Mouse (Mus musculus) testis, postnatal 14 days (tissue): ENCODE results near the gene Tvp23a.

Experiments
- DNase-seq: peaks from one replicate; pipeline ENCODE4 v3.0.0; 2021; ENCODE audit warnings: low spot score

Gene Tvp23a

DNA sequence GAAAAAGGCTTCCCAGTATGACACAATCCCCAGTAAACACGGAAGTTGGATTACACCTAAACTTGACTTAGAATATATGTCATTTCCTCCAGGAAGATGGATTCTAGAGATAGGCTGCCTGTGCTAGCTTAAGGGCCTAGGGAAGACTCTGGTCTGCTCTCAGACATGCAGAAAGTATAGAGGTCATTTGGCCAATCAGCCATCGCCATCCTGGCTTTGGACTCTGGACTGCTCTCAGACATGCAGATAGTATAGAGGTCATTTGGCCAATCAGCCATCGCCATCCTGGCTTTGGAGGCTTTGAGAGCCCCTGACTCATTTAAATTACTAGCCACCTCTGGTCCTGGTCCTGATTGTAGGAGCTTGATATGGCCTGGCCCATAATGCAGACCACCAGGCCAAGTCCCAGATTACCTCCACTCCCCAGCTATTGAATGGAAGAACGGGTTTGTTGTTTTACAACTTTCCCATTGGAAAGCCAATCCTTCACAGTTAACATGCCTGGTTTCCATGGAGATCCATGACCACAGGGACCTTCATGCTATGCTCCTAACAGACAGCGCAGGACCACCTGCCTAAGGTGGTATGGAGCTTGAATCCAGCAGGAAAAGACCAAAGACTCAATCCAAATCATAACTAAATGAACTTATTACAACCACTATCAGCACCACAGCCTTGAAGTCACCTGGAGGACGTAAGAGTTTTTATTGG, 6.9 kb upstream of the Tvp23a start:
- no peak for DNase-seq

DNA sequence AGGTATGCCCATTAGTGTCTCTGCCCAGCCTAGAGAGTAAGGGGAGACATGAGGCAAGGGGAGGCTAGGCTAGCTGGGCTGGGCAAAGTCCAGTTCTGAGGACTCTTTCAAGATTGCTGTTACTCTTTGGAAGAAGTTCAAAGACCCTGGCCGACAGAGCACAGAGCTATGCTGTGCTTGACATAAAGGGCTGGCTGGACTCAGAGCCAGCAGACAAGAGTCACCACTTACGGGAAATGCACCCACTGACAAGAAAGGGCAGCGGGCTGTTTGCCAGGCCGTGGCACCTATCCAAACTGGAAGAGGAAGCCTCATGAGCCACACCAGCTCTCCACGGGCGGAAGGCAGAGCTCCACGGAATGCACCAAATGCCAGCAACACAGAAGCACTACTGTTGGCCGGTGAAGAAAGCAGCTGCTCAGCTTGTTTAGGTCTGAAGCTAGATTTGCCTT, 5.3 kb upstream of the Tvp23a start:
- DNase-seq, result peak; percentile 30

DNA sequence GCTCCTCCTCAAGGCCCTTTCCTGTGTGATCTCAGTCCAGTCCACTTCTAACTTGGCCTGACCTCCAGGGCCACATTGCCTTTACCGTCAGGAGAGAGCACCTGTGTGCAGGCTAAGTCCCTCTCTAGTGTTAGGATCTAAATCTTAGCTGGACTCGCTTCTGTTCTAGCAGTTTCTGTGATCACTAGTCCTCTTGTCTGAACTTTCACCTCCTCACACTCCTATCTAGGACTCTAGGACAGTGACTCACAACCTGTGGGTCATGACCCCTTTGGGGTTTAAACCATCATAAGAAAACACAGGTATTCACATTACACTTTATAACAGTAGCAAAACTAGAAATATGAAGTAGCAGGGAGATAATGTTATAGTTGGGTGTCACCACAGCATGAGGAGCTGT, 4.7 kb upstream of the Tvp23a start:
- no peak for DNase-seq

DNA sequence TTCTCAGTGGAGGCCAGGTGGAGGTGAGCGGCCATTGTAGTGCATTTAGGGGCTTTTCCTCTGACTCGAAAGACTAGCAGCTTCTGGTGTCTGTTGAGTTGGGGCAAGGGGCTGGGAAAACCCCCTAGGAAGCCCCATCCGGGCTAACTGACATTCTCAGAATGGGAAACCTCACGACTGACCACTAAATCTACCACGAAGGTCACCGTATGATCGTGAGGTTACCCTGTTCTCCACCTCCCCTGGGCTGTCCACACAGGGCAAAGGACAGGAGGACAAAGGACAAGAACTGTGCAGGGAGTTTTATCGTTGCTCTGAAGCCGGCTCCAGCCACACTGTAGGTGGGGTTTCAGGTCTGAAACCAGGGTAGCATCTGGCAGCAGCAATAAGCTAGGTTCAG, 1.8 kb upstream of the Tvp23a start:
- DNase-seq, result no peak

DNA sequence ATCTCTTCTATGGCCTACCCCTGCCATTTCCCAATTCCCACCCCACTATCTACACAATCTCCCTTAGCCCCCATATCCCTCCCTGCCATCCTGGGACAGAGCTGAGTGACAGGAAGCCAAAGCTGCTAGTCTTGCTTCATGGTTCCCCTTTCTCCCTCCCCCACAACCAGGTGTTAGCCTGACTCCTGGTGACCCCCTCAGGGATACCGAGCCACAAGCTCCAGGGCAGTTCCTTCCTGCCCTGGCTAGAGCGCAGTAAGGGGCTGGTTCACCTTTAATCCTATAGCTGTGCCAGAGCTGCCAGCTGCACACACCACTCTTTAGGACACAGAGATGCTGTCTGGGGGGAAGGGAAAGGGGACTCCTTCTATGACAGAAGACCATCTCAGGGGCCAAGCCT, 619 bp upstream of the Tvp23a start:
- DNase-seq, result no peak

DNA sequence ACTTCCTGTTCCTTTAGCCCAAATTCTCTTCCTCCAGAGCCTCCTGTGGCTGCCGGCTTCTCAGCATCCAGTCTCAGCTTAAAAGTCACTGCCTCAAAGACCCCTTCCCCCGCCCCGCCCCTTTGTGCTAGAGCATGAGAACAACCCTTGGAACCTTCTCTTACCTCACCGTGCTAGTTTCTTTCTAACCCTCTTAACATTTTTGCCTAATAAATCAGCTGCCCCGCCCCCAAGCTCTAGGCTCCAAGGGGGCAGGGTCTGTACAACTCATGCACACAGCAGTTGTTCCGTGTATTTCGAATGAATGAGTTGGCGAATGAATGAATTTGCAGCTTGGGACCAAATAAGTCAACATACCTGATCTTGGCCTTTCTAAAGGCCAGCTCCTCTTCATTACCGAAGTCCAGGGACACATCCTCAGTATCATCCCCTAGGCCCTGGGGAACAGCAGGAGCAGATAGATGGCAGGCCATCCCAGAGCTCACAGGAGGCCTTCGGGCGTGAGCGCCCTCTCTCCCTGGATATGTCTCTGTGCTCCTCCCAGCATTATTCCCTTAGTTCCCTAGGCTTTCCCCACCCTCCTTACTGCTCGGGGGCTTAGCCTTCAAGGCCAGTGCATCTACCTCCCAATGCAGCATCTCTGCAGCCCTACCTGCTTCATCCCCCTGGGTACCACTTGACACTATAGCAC, 444 bp downstream of the Tvp23a start:
- no peak for DNase-seq

DNA sequence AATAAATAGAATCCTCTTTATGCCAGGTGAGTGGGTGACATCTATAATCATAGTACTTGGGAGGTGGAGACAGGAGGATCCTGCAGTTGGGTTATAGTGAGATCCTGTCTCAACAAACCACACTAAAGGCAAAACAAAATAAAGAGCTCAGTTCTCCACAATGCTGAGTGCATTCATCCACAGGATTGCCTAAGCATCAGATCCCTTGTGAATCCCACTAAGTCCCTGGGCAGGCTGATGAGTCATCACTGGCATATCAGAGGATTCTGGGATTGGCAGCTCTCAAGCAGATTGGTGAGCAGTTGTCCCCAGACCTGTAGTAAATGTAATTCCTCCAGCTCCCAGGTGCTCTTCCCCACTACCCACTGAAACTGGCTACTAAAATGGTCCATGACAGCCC, 3.4 kb downstream of the Tvp23a start:
- DNase-seq, result no peak

DNA sequence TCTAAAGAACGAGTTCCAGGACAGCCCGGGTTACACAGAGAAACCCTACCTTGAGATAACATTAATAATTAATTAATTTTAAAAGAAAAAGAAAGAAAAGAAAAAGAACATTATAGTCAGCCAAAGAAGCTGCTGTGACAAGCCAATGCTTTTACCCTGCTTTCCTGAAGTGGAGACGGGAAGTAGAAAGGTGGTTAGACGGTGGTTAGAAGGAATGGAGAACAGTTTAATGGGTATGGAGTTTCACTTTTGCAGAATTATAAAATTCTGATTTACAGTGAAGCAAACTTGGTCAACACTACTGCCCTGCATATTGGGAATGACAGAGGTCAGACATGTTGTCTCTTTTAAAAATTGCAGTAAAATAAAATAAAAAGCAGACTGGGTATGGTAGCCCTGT, 5.4 kb downstream of the Tvp23a start:
- DNase-seq, result no peak

DNA sequence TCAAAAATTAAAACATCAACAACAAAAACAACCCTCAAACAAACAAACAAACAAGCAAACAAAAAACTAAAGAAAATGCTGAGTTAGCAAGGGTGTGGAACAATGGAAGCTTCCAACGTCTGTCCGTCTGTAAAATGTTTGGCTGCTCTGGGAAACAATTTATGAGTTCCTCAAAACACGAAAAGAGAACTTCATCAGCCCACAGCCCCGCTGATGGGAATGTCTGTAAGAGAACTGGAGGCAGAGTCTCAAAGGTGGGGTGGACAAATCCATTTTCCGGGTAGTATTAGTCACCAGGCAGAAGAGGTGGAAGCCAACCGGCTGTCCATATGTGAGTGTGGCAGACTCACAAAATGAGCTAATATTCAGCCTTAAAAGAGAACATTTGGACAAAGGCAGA, 5.8 kb downstream of the Tvp23a start:
- DNase-seq, result no peak

DNA sequence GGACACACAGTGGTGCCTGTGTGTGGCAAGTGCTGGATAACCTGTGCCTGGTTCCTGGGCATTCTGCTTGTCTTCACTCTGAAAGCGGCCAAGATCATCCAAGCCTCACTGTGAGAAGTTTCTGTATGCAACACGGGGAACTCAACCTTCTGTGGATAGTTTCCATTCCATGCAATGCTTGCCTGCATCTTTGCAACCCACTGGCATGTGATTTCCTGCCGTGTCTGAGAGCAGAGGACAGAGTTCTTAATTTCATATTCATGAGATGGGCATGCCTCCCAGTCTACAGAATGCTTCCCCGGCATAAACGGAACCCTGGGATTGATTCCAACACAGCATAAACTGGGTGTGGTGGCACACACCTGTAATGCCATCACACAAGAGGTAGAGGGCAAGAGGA, 9.1 kb downstream of the Tvp23a start:
- DNase-seq, result no peak

DNA sequence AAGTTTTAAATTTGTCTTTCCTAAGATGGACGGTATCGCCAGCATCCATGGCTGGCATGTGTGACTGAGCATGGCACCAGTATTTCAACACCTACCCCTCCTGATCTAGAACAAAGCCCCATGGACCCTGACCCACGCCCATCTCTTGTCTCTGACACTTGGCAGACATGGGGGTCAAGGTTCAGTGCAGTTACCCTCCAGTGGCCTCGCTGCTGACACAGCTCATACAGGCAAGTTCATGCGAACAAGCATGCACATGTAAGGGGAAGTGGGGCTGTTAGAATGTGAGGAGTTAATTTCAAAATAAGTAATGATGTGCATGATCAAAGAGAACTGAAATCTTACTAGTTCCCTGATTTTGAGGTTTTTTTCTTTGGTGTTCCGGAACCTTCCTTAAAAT, 11.0 kb downstream of the Tvp23a start:
- DNase-seq, result no peak

DNA sequence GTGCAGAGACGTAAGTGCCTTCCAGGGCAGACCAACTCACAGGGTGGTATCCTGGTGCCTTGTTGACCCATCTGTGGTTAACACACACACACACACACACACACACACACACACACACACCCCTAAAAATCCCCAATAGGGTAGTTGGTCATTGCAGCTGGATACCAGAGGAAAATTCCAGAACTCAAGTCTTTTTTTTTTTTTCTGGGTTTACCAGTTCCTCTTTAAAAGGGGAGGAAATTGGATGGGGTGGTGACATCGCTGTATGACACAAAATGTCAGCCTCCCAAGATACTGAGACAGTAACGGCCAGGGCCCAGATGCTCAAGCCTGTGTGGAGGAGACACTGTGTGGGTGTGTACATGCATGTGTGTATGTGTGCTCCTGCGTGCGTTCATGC, 13.8 kb downstream of the Tvp23a start:
- no peak for DNase-seq

DNA sequence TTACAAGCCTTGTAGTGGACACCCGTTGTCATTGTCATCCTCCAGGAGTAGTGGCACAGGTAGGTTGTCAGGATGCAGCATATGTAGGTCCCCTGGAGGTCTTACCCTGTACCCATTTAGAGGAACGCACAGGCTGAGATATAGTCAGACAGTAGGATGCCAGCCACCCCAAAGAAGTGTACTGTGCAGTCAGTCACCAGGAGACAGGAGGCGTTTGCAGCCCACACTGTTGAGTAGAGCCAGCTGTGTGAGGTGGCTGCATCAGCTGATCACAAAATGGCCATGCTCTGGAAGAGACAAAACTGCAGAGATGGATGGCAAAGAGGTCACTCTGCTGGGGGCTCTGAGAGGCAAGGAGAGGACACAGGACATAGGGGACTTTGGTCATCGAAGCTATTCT, 14.8 kb downstream of the Tvp23a start:
- no peak for DNase-seq

DNA sequence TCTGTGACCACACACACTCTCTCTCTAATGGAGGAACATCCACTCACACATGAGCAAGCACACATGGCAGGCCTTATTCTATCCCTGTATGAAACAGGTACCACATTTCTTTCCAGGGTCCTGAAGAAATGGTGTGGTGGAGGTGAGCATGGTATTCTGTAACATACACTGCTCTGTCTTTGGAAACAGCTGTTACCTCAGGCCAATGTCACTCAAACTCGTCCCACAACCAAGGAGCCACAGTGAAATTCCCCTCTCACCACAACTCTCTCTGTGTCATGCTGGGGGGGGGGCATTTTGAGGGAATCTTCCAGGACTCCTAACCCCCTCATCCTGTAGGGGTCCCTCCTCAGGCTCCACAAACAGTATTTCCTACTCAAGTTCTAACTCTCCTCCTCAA, 15.3 kb downstream of the Tvp23a start:
- DNase-seq, result no peak

DNA sequence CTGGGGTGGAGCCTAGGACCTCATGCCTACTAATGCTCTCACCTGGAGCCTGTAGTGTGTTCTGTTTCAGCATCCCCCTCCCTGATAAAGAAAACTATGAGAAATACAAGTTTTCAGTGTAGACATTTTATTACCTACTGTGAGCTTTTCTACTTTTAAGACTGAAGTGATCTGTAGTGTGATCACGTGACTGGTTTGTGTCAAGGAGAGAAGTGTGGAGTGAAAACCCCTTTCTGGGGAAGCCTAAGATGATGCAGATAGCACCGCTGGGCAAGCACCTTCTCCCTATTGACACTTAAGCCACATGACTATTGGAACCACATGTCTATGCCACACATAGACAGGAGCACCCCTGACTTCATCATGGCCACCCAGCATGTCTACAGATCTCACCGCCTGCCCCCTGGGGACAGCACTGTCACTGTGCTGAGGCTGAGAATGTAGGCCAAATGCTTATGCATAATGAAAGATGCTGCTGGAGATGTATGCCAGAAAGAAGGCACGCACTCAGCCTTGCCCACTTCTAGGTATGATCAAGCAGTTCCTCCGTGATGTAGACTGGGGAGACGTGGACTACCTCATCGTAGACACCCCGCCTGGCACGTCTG, 26.6 kb downstream of the Tvp23a start:
- no peak for DNase-seq

DNA sequence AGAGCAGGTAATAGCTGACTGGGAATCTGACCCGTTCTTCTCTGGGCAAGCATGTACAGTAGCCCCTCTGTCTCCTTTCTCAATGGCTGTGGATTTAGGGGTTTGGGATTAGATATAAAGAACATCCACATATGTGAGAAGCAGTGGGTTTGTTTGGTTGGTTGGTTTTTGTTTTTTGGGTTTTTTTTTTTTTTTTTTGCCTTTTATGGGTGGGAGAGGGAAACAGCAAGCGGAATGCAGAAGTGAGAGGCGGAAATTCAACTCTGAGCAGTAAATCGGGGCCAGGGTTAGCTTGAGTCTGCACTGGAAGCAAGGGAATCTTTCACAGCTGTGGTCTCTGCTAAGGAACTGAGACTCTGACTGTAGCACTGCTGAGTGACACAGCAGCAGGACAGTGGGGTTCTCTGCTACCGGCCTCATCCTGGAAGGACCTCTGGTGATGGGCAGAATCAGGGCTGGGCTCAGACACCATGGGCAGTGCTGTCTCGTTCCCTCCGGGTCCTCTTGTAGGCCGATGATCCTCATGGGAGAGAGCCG, 29.4 kb downstream of the Tvp23a start:
- no peak for DNase-seq

DNA sequence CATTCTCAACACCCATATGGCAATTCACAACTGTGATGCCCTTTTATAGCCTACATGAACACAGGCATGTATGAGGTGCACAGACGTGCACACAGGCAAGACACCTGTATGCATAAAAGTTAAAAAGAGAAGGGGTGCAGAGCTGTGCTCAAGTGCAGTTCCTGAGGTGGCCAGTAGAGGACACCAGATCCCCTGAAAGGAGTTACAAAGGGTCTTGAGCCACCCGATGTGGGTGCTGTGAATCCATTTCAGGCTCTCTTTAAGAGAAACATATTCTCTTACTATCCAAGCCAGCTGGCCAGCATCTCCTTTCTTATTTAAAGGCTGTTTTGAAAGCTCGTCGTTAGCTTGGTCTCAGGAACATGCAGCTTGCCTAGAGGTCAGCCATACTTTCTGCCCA, 30.3 kb downstream of the Tvp23a start:
- DNase-seq, result no peak

DNA sequence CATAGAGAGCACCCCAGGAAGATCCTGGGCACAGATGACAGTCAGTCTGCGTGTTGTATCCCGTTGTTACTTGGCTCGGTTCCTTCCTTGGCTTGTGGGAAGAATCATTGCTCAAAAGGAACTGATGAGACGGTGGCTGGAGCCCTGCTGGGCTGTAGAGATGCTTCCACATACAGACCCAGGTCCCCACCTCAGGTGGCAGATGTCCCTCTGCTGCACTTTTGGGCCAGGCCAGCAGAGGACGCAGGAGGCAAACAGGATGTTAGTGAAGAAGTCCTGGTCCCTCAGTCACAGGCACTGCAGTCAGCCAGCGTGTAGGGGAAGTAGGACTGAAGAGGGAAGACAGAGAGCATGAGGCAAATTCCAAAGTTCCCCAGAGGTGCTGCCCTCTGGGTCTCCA, 31.2 kb downstream of the Tvp23a start:
- no peak for DNase-seq

DNA sequence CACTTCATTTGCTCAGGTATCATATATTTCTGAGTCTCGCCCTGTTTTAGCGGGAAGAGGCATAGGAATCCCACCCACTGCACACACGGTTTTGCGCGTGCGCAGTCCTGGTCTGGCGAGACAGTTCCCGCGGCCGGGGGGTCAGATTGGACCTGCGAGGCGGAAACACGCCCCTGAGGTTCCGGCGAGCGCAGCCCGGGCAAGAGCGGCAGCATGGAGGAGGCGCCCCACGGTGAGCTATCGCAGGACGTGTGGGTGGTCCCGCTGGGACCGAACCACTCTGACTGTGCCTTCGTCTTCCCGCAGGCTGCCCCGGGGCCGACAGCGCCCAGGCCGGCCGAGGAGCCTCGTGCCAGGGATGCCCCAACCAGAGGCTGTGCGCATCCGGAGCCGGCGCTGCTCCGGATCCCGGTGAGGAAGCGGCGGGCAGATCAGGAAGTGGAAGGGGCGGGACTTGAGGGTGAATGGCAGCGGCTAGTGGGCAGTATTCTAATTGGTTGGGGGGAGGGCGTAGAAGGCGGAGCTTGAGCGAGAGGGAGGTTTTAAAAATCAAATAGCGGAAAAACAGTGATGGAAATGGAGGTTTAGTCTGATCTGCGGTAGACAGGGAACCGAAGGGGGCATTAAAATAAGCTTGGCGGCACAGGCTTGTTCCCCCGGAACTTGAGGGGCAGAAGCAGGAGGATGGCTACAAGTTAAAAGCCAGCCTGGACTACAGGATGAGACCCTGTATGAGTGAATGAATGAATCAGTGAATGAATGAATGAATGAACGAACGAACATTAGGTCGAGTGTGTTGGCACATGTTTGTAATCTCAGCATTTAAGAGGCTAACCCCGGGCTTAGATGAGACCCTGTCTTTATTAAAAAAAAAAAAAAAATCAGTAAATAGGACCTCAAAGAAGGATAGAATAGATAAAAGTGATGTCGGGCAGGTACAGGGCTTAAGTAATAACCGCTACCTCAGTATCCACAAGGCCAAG, 35.1 kb downstream of the Tvp23a start, which contains the start of gene Nubp1:
Gene Nubp1, plus strand, starts transcription at position 185 of the 983 bp plus-strand sequence.
- DNase-seq, result peak; percentile 92

DNA sequence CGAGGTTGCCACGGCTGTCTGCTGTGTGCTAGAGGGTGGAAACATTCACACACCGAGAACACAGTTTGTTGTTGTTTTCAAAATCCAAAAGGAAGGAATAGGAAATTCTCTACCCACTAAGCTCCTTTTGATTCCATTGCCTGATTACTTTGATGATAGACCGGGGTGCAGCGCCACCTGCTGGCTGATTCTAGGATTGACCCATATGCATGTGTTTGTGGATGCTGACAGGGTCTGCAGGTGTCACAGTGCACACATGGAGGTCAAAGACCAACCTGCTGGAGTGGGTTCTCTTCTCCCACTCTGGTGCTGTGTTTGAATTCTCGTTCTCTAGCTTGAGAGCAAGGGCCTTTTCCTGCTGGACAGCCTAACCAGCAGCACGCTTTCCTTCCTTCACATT, 48.0 kb downstream of the Tvp23a start:
- DNase-seq, result peak; percentile 46

DNA sequence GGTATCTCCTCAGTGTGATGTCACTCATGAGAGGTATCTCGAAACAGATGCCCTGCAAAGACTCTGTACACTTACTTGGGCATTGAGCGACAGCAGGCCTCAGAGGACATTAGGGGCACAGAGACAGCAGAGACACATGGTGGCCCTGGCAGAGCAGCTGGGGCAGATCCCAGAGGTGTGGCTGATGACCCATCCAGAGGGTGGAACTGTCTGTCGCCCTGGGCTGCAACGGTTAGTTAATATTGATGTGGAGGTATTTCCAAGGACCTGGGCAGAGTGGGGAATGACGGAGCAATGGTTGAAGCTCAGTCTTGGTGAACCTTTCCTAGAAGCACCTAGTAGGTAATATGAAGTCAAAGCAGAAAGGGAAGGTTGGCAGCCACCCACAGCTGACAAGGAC, 48.4 kb downstream of the Tvp23a start:
- DNase-seq, result no peak
